17 mouse cellular contexts compared by ENCODE assay signal in the genomic region with DNA sequence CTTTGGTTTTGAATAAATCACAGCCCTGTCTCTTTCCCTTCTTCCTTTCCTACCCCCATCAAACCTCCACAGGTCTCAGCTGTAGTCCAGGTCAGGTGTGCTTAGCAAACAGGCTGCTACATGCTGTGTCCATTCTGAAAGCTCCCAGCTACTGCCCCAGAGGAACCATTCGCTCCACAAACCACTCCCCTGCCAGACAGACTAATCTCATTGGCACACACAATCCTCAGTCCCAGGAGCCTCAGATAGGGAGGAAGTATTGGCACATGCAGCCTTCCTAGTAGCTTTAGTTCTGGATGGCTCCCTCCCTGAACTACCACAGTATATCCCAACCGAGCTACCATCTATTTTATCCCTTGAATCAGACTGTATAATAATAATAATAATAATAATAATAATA.
"Had no signal": no experiment of that assay in that cellular context is flagged by ENCODE, and none has a peak within 500 bp of the region (broad histone marks: within the 10 kb centered on the region; RNA-seq: fewer than 3 reads in every experiment).

No protein-coding gene starts in this region.

- H3K9ac ChIP-seq: limb, embryonic 13.5 days; liver, embryonic 12.5 days; liver, embryonic 15.5 days; lung, embryonic 15.5 days had no signal

- H3K27ac ChIP-seq: kidney, postnatal 0 days; layer of hippocampus, adult 2 months; limb, embryonic 10.5 days; limb, embryonic 13.5 days; liver, embryonic 12.5 days; liver, embryonic 15.5 days; lung, embryonic 15.5 days; midbrain, embryonic 10.5 days had no signal

- H3K4me2 ChIP-seq: limb, embryonic 13.5 days; liver, embryonic 12.5 days; liver, embryonic 15.5 days; lung, embryonic 15.5 days had no signal

- DNase-seq: kidney, postnatal 25 days; layer of hippocampus, adult 9-11 months; liver; lung, adult 18-20 months; lung, postnatal 10 days; lung, postnatal 36 days; thymus, postnatal 25 days had no signal

- H3K4me3 ChIP-seq: layer of hippocampus, adult 2 months; limb, embryonic 10.5 days; limb, embryonic 13.5 days; liver, embryonic 12.5 days; liver, embryonic 15.5 days; lung, embryonic 15.5 days; megakaryocyte, embryonic 14.5 days; midbrain, embryonic 10.5 days had no signal

- ATAC-seq: liver, embryonic 12.5 days; midbrain, embryonic 16.5 days had no signal

- H3K27me3 ChIP-seq: limb, embryonic 13.5 days; liver, embryonic 12.5 days; liver, embryonic 15.5 days; lung, embryonic 15.5 days had no signal

- H3K9me3 ChIP-seq: limb, embryonic 10.5 days; liver, embryonic 12.5 days; liver, embryonic 15.5 days; lung, embryonic 15.5 days; megakaryocyte, embryonic 14.5 days; midbrain, embryonic 10.5 days had no signal

- H3K36me3 ChIP-seq: limb, embryonic 10.5 days; limb, embryonic 13.5 days; liver, embryonic 12.5 days; liver, embryonic 15.5 days; lung, embryonic 15.5 days; midbrain, embryonic 10.5 days had no signal

- H3K4me1 ChIP-seq: limb, embryonic 10.5 days; limb, embryonic 13.5 days; liver, embryonic 12.5 days; liver, embryonic 15.5 days; lung, embryonic 15.5 days; midbrain, embryonic 10.5 days had no signal
